Mouse (Mus musculus): ENCODE measurements around the gene Cnn3.

The Cnn3 gene

GRCm38 (mm10) chr3:121418850-121419435 lies 7.4 kb upstream of the Cnn3 start:
- DNase-seq (ENCODE audit: low read depth), result no peak

GRCm38 (mm10) chr3:121422405-121422804 lies 3.9 kb upstream of the Cnn3 start:
- DNase-seq (ENCODE audit: low read depth), result no peak

- DNase-seq (ENCODE audit: low read depth), result peak; percentile 95
Measured at GRCm38 (mm10) chr3:121426621-121427519, 573 bp downstream of the Cnn3 start.

- peak; percentile 87 for DNase-seq (ENCODE audit: low read depth)
Measured at GRCm38 (mm10) chr3:121427520-121427908, 1.2 kb downstream of the Cnn3 start.

GRCm38 (mm10) chr3:121428230-121428629 lies 1.9 kb downstream of the Cnn3 start:
- DNase-seq (ENCODE audit: low read depth), result peak; percentile 48

GRCm38 (mm10) chr3:121428696-121429259 lies 2.5 kb downstream of the Cnn3 start:
- DNase-seq (ENCODE audit: low read depth), result no peak

GRCm38 (mm10) chr3:121429469-121429868 lies 3.2 kb downstream of the Cnn3 start:
- no peak for DNase-seq (ENCODE audit: low read depth)

GRCm38 (mm10) chr3:121430289-121430936 lies 4.1 kb downstream of the Cnn3 start:
- DNase-seq (ENCODE audit: low read depth), result no peak

- no peak for DNase-seq (ENCODE audit: low read depth)
Measured at GRCm38 (mm10) chr3:121433359-121433758, 7.1 kb downstream of the Cnn3 start.

- peak; percentile 83 for DNase-seq (ENCODE audit: low read depth)
Measured at GRCm38 (mm10) chr3:121433968-121434533, 7.8 kb downstream of the Cnn3 start.

GRCm38 (mm10) chr3:121435296-121435695 lies 9.0 kb downstream of the Cnn3 start:
- DNase-seq (ENCODE audit: low read depth), result no peak

- DNase-seq (ENCODE audit: low read depth), result no peak
Measured at GRCm38 (mm10) chr3:121437070-121437469, 10.8 kb downstream of the Cnn3 start.

GRCm38 (mm10) chr3:121437996-121438395 lies 11.7 kb downstream of the Cnn3 start:
- no peak for DNase-seq (ENCODE audit: low read depth)

GRCm38 (mm10) chr3:121439623-121440161 lies 13.4 kb downstream of the Cnn3 start:
- no peak for DNase-seq (ENCODE audit: low read depth)

- DNase-seq (ENCODE audit: low read depth), result no peak
Measured at GRCm38 (mm10) chr3:121441504-121441903, 15.2 kb downstream of the Cnn3 start.

GRCm38 (mm10) chr3:121442288-121442687 lies 16.0 kb downstream of the Cnn3 start:
- no peak for DNase-seq (ENCODE audit: low read depth)

- no peak for DNase-seq (ENCODE audit: low read depth)
Measured at GRCm38 (mm10) chr3:121443861-121444271, 17.6 kb downstream of the Cnn3 start.

- DNase-seq (ENCODE audit: low read depth), result no peak
Measured at GRCm38 (mm10) chr3:121444414-121444813, 18.1 kb downstream of the Cnn3 start.

- DNase-seq (ENCODE audit: low read depth), result no peak
Measured at GRCm38 (mm10) chr3:121446454-121446853, 20.2 kb downstream of the Cnn3 start.

- DNase-seq (ENCODE audit: low read depth), result no peak
Measured at GRCm38 (mm10) chr3:121448029-121448468, 21.8 kb downstream of the Cnn3 start.

GRCm38 (mm10) chr3:121448606-121449005 lies 22.3 kb downstream of the Cnn3 start:
- DNase-seq (ENCODE audit: low read depth), result no peak

- DNase-seq (ENCODE audit: low read depth), result peak; percentile 43
Measured at GRCm38 (mm10) chr3:121449527-121449926, 23.2 kb downstream of the Cnn3 start.
